Mouse (Mus musculus): Measurements from ENCODE around the gene Stat3.

Gene Stat3

DNA sequence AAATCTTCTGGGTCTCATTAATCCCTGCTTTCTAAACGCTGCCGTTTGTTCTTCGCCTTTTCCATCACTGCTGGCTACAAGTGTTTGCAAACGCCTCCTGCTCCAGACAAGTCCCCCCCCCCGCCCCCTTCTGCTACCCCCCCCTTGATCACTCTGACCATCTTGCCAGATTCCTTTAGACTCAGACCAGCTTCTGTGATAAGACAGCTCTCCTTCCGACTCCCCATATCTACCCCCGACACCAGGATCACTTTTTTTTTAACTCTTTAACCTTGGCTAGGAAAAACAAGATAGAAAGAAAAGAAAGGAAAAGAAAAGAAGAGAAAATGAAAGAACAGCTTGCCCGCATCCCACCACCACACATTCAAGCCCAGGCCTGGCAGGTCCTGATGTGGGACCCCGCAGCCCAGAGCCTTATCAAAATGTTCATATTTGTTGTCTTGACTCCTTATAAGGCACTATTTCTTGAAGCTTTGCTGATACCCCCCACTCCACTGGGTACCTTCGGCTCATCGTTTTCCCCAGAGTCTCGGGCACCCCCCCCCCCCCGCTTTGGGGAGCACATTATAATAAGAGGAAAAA lies 89.8 kb downstream of the Stat3 start:
- DNase-seq = no peak

GRCm38 (mm10) chr11:100848789-100849379 lies 90.5 kb downstream of the Stat3 start:
- DNase-seq = no peak

- no peak for DNase-seq
Observed at GRCm38 (mm10) chr11:100848080-100848479, 91.3 kb downstream of the Stat3 start.

DNA sequence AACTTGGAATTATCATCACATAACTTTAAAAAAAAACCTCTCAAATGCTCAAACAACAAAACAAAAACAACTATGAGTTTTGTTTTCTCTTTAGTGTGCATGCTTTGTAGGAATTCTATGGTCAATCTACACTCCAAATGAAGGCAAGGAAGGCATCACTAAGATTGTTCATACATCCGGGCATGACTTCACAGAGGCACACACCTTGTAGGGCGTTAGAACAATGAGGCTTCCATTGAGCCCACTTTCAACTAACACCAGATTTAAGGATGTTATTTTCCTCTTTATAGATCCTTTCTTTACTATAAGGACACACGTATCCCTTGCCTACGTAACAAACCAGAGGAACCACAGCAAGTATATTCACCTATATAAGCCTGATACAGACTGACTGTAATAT lies 91.8 kb downstream of the Stat3 start:
- no peak for DNase-seq

DNA sequence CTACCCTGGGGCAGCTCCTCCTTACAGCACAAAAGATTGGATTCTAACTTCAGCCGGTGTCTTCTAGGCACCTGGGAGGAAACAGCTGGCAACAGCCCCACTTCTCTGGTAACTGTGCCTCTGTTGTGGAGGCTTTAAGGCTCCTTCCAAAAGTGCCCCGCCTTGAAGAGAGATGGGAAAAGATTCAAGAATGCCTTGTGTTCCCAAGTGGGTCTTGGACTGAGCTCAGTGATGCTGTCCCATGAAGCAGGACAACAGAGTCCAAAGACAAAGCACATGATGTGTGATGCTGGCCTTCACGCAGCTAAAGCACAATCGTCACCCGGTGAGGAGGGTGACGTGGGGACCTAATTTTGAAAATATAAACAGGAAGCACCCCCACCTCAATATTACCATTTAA lies 93.5 kb downstream of the Stat3 start:
- no peak for DNase-seq

- DNase-seq = no peak
Observed at GRCm38 (mm10) chr11:100844121-100844520, 95.2 kb downstream of the Stat3 start.

GRCm38 (mm10) chr11:100843070-100843669 lies 96.2 kb downstream of the Stat3 start:
- no peak for DNase-seq

- DNase-seq = no peak
Observed at GRCm38 (mm10) chr11:100842025-100842424, 97.3 kb downstream of the Stat3 start.

DNA sequence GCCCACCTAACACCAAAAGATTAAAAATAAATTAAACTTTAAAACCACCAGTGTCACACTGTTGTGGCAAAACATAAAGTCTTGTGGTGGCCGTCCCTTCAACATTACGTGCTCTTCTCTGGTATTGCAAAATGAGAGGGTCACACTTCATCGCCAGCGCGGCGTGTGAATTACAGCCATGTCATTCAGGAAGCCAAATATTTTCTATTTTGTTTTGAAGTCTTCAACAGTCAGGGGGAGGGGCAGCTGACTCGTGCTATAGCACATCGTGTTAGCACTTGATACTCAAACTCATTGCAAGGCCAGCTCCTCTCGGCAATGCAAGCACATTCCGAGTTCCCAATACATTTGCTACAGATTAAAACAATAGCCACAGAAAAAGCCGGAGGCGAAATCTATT lies 98.5 kb downstream of the Stat3 start:
- DNase-seq = no peak

- no peak for DNase-seq
Observed at GRCm38 (mm10) chr11:100839523-100839922, 99.8 kb downstream of the Stat3 start.

GRCm38 (mm10) chr11:100838894-100839293 lies 100.4 kb downstream of the Stat3 start:
- no peak for DNase-seq

DNA sequence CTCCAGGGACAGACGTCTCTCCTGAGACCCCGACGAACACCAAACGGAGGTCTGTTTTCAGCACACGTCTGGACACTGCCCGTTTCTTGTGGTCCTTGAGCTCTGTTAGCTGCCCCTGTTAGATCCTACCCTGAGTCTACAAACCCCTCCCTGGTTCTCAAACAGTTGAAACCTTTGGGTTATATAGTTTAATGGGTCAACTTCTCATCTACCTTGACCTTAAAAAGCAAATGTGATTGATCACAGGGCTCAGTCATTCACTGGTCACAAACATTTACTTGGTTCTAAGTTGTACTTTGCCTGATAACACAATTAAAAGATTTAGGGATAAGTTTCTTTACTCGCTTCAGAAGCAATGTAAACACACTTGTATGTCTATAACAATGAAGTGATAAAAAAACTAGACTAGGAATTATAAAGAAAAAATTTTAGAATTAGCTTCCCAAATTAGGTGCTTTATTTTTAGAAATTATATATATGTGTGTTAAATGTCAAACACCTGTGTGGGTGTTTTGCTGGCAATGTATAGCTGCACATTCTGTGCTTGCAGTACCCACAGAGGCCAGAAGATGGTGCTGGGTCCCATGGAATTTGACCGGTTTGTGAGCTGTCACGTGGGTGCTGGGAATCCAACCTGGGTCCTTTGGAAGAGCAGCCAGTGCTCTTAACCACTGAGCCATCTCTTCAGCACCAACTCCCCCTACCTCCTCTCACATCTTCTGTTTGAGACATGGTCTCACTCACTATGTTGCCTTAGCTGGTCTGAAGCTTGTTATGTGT lies 102.2 kb downstream of the Stat3 start:
- DNase-seq = no peak
